ENCODE assay signal across 10 mouse cellular contexts in the genomic region with DNA sequence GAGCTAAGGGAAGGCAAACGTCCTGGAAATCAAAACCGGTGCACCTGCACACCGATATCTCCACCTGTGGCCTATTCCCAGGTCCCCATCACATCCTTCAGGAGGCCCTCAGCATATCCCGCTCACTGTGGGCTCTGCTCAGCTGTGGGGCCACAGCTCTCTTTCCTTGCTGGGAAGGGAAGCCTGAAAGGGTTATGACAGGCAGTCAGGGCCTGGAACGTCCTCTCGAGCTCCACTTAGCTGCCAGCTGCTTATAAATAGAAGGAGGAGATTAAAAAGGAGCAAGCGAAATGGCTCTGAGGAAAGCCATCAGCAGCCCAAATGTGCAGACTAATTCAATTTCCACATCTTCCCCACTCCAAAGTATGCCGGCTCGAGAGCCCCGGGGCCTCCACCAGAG.
DNase-seq lines count a peak whose midpoint lies in the region; ATAC-seq and TF ChIP-seq lines count a peak whose summit lies in the region.
"Had no signal": no experiment of that assay in that cellular context is flagged by ENCODE, and none has a peak within 500 bp of the region (broad histone marks: within the 10 kb centered on the region; RNA-seq: fewer than 3 reads in every experiment).

No protein-coding gene starts in this region.

- H3K27me3 ChIP-seq in heart, embryonic 10.5 days (ENCODE audit: insufficient read depth, poor library complexity, severe bottlenecking), result peaks cover 14% of the 10 kb centered on the region
- H3K27me3 ChIP-seq in heart, postnatal 0 days (ENCODE audit: control insufficient read depth, insufficient read depth, low read length), result peaks cover 11% of the 10 kb centered on the region
- H3K27me3 ChIP-seq in midbrain, embryonic 16.5 days (ENCODE audit: control insufficient read depth, insufficient read depth, low read depth, low read length), result no peaks in the 10 kb centered on the region
- H3K27me3 ChIP-seq: CH12.LX; limb, embryonic 13.5 days had no signal

- no peak overlapping the region for H3K9ac ChIP-seq in heart, postnatal 0 days (replicated peaks; ENCODE audit: low read depth, low read length)
- 0 out of 2 replicates have a peak overlapping the region, but pooled peaks have one; percentile 8 for H3K9ac ChIP-seq in midbrain, embryonic 16.5 days (ENCODE audit: low read depth, low read length)
- H3K9ac ChIP-seq: limb, embryonic 13.5 days; liver, postnatal 0 days had no signal

- no peak overlapping the region for H3K4me2 ChIP-seq in heart, postnatal 0 days (ENCODE audit: low read depth, low read length)
- H3K4me2 ChIP-seq in midbrain, embryonic 16.5 days (ENCODE audit: low read length), result no peak overlapping the region
- H3K4me2 ChIP-seq: limb, embryonic 13.5 days had no signal

- H3K4me1 ChIP-seq in heart, embryonic 10.5 days, result peaks cover 30% of the 10 kb centered on the region
- H3K4me1 ChIP-seq in heart, postnatal 0 days (ENCODE audit: control insufficient read depth, insufficient read depth), result peaks cover 20% of the 10 kb centered on the region
- peaks cover 5% of the 10 kb centered on the region; the same call in 1 of the 2 replicates for H3K4me1 ChIP-seq in midbrain, embryonic 16.5 days (ENCODE audit: control insufficient read depth, insufficient read depth, low read length)

- ATAC-seq in heart, postnatal 0 days (ENCODE audit: insufficient read depth, low read depth), result 0 out of 2 replicates have a peak, but pooled peaks have one; percentile 5
- peak; percentile 17; the same call in 1 of the 2 replicates for ATAC-seq in midbrain, embryonic 16.5 days
- no peak for ATAC-seq in granulocyte monocyte progenitor cell, adult 5-6 weeks (replicated peaks; ENCODE audit: poor library complexity, severe bottlenecking)
- ATAC-seq: liver, postnatal 0 days had no signal

- no peak for TF ChIP-seq CTCF in layer of hippocampus, adult 2 months (conservative IDR thresholded peaks at IDR 0.05)
- no peak for TF ChIP-seq CTCF in heart, postnatal 0 days (IDR thresholded peaks at IDR 0.05; ENCODE audit: low read depth)

- TF ChIP-seq EP300 in heart, postnatal 0 days (IDR thresholded peaks at IDR 0.05; ENCODE audit: low read depth), result no peak

- WGBS in heart, embryonic 10.5 days, result 64% methylated on average over 10 of the region's 10 CpGs
- 55% methylated on average over 10 of the region's 10 CpGs for WGBS in heart, postnatal 0 days
- 72% methylated on average over 10 of the region's 10 CpGs for WGBS in midbrain, embryonic 16.5 days

- H3K9me3 ChIP-seq in heart, embryonic 10.5 days, result no peaks in the 10 kb centered on the region
- no peaks in the 10 kb centered on the region for H3K9me3 ChIP-seq in heart, postnatal 0 days (replicated peaks; ENCODE audit: control insufficient read depth, low read length)
- H3K9me3 ChIP-seq in midbrain, embryonic 16.5 days (replicated peaks; ENCODE audit: control insufficient read depth, low read length, poor library complexity, severe bottlenecking), result no peaks in the 10 kb centered on the region
- H3K9me3 ChIP-seq: limb, embryonic 13.5 days had no signal

- no peaks in the 10 kb centered on the region for H3K36me3 ChIP-seq in heart, embryonic 10.5 days
- H3K36me3 ChIP-seq in heart, postnatal 0 days (replicated peaks; ENCODE audit: control insufficient read depth, insufficient read depth, low read length), result no peaks in the 10 kb centered on the region
- no peaks in the 10 kb centered on the region for H3K36me3 ChIP-seq in midbrain, embryonic 16.5 days (ENCODE audit: control insufficient read depth, insufficient read depth, low read length)
- H3K36me3 ChIP-seq: limb, embryonic 13.5 days had no signal

- DNase-seq in layer of hippocampus, adult 2 months (ENCODE audit: low spot score in 2 of 2), result no peak
- DNase-seq in layer of hippocampus, adult 9-11 months, result no peak
- DNase-seq in heart, embryonic 10.5 days (ENCODE audit: low spot score), result no peak
- DNase-seq in heart, postnatal 0 days (ENCODE audit: low spot score), result peak; percentile 37
- DNase-seq in spleen, adult 12 weeks (ENCODE audit: low spot score), result no peak

- H3K27ac ChIP-seq in layer of hippocampus, adult 2 months, result peak overlapping the region; percentile 53; the same call in 1 of the 2 replicates
- peak overlapping the region; percentile 42 for H3K27ac ChIP-seq in heart, embryonic 10.5 days
- no peak overlapping the region for H3K27ac ChIP-seq in heart, postnatal 0 days (ENCODE audit: low read depth)
- peak overlapping the region; percentile 43 for H3K27ac ChIP-seq in midbrain, embryonic 16.5 days (ENCODE audit: low read length)
- H3K27ac ChIP-seq: limb, embryonic 13.5 days had no signal

- no peak overlapping the region for H3K4me3 ChIP-seq in layer of hippocampus, adult 2 months
- H3K4me3 ChIP-seq in heart, embryonic 10.5 days, result no peak overlapping the region
- H3K4me3 ChIP-seq in heart, postnatal 0 days (ENCODE audit: low read depth, low read length), result no peak overlapping the region
- no peak overlapping the region for H3K4me3 ChIP-seq in midbrain, embryonic 16.5 days (ENCODE audit: low read depth, low read length)
- H3K4me3 ChIP-seq: limb, embryonic 13.5 days had no signal
